Mouse (Mus musculus) liver, postnatal 0 days (tissue): ENCODE data around the gene Ucp3.

ENCODE experiments used
- CTCF ChIP-seq: sonication (generic); IDR thresholded peaks from 2 replicates; pipeline ENCODE4 v1.5.1; 2016; ENCODE audit warnings: antibody characterized with exemption, low read depth
- EP300 ChIP-seq: IDR thresholded peaks from 2 replicates; pipeline ENCODE4 v1.6.1; 2016; ENCODE audit warnings: antibody characterized with exemption, low read depth, mild to moderate bottlenecking

DNA sequence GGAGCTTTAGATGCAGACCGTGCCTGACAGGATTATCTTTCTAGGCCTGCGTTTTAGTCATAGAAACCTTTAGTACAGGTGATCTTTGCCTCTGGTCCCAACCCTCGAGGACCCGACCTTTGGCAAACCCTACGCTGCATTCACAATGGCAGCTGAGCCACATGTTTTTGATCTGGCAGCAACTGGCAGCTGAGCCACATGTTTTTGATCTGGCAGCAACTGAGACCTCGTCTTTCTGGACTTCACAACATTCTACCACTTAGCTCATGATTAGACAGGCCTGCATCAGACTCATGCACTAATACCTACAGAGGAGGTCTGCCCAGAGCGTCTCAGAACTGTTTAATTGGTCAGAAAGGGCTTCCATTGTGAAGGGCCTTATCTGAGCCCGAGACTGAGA, 22.3 kb downstream of the Ucp3 start:
- TF ChIP-seq CTCF, result no peak
- no peak for TF ChIP-seq EP300
